Mouse (Mus musculus) stomach, embryonic 15.5 days (tissue): ENCODE data around the gene Cyp26c1. TPM values are rescaled to one million over a fixed set of nuclear protein-coding genes. Genes with fewer than 3 reads are reported as not detected.

ENCODE experiments used
- polyA plus RNA-seq: library from polyadenylated mRNA; unstranded; fragments of >200 nt; fragmentation: Nextera tagmentation; extraction: Ambion mirVana; gene quantifications from 2 replicates; pipeline ENCODE4 v1.2.1, GENCODE M21; 2015

The Cyp26c1 gene
- polyA plus RNA-seq, 1 experiment from 2014 or later, result 0.12 TPM

Other genes with a start within 250 kb of the Cyp26c1 start
- 14.9 and 15.5 TPM in 2 replicates for gene Exoc6, start 135.2 kb upstream of the Cyp26c1 start, polyA plus RNA-seq
- 4.5 and 8.5 TPM in 2 replicates for gene Cyp26a1, start 12.2 kb downstream of the Cyp26c1 start, polyA plus RNA-seq